ENCODE assay signal across 8 mouse cellular contexts in genomic region chr2:3712369-3713042, GRCm38 (mm10).
DNase-seq lines count a peak whose midpoint lies in the region; ATAC-seq and TF ChIP-seq lines count a peak whose summit lies in the region.

No protein-coding gene starts in this region.

- WGBS in lung, embryonic 16.5 days, result 39% methylated on average over 3 of the region's 3 CpGs
- 36% methylated on average over 3 of the region's 3 CpGs for WGBS in lung, adult 2 months
- 63% methylated on average over 3 of the region's 3 CpGs for WGBS in hindbrain, embryonic 15.5 days
- 66% methylated on average over 3 of the region's 3 CpGs for WGBS in neural tube, embryonic 15.5 days

- no peaks in the 10 kb centered on the region for H3K36me3 ChIP-seq in lung, embryonic 16.5 days (ENCODE audit: control insufficient read depth, insufficient read depth, low read length)
- no peaks in the 10 kb centered on the region for H3K36me3 ChIP-seq in hindbrain, embryonic 15.5 days
- no peaks in the 10 kb centered on the region for H3K36me3 ChIP-seq in neural tube, embryonic 15.5 days

- H3K4me3 ChIP-seq in lung, embryonic 16.5 days (ENCODE audit: low read length), result no peak overlapping the region
- no peak overlapping the region for H3K4me3 ChIP-seq in lung, adult 2 months (replicated peaks; ENCODE audit: extremely low read depth, low read depth, low read length)
- peak overlapping the region; percentile 92; the same call in 1 of the 2 replicates for H3K4me3 ChIP-seq in hindbrain, embryonic 15.5 days
- H3K4me3 ChIP-seq in neural tube, embryonic 15.5 days (replicated peaks), result no peak overlapping the region

- TF ChIP-seq POLR2A in lung, adult 2 months (IDR thresholded peaks at IDR 0.05; ENCODE audit: borderline replicate concordance, extremely low read depth, low read depth, low read length), result no peak

- no peak for TF ChIP-seq CTCF in lung, adult 2 months (IDR thresholded peaks at IDR 0.05; ENCODE audit: insufficient read depth, low read length)

- no peak overlapping the region; the same call in 1 of the 2 replicates for H3K27ac ChIP-seq in lung, embryonic 16.5 days (ENCODE audit: low read length)
- H3K27ac ChIP-seq in hindbrain, embryonic 15.5 days (replicated peaks), result 0 out of 2 replicates have a peak overlapping the region, but pooled peaks have one; percentile 77
- H3K27ac ChIP-seq in neural tube, embryonic 15.5 days (replicated peaks), result peak overlapping the region; percentile 84; the same call in 1 of the 2 replicates

- no peak overlapping the region for H3K9ac ChIP-seq in lung, embryonic 16.5 days (ENCODE audit: low read length)
- H3K9ac ChIP-seq in hindbrain, embryonic 15.5 days, result no peak overlapping the region
- no peak overlapping the region for H3K9ac ChIP-seq in neural tube, embryonic 15.5 days (replicated peaks)

- H3K9me3 ChIP-seq in lung, embryonic 16.5 days (ENCODE audit: control insufficient read depth, low read length), result no peaks in the 10 kb centered on the region
- H3K9me3 ChIP-seq in hindbrain, embryonic 15.5 days, result no peaks in the 10 kb centered on the region
- H3K9me3 ChIP-seq in neural tube, embryonic 15.5 days (replicated peaks), result no peaks in the 10 kb centered on the region

- peaks cover 18% of the 10 kb centered on the region; the same call in 1 of the 2 replicates for H3K4me1 ChIP-seq in lung, embryonic 16.5 days (replicated peaks; ENCODE audit: control insufficient read depth, insufficient read depth, low read length)
- no peaks in the 10 kb centered on the region for H3K4me1 ChIP-seq in lung, adult 2 months (ENCODE audit: control insufficient read depth, insufficient read depth, low read length)
- H3K4me1 ChIP-seq in hindbrain, embryonic 15.5 days (replicated peaks), result peaks cover 37% of the 10 kb centered on the region
- peaks cover 40% of the 10 kb centered on the region for H3K4me1 ChIP-seq in neural tube, embryonic 15.5 days

- peak; percentile 45 for DNase-seq in adrenal gland, adult 8-10 months
- DNase-seq in adrenal gland, postnatal 25 days, result no peak
- DNase-seq in lung, adult 2 months, result no peak
- DNase-seq in frontal cortex, postnatal 14 days (ENCODE audit: low spot score in 2 of 2), result no peak
- DNase-seq in right cerebral cortex, postnatal 4 days, result no peak

- peak; percentile 9; the same call in 1 of the 2 replicates for ATAC-seq in lung, embryonic 16.5 days (ENCODE audit: low read depth)
- 0 out of 2 replicates have a peak, but pooled peaks have one; percentile 4 for ATAC-seq in hindbrain, embryonic 15.5 days (ENCODE audit: low FRiP score, low read depth)
- ATAC-seq in neural tube, embryonic 15.5 days (ENCODE audit: low FRiP score), result peak; percentile 16; the same call in 1 of the 2 replicates

- peak overlapping the region; percentile 96; the same call in 1 of the 2 replicates for H3K4me2 ChIP-seq in lung, embryonic 16.5 days (ENCODE audit: low read depth, low read length)
- H3K4me2 ChIP-seq in hindbrain, embryonic 15.5 days, result peak overlapping the region; percentile 87
- peak overlapping the region; percentile 86; the same call in 1 of the 2 replicates for H3K4me2 ChIP-seq in neural tube, embryonic 15.5 days

- H3K27me3 ChIP-seq in lung, embryonic 16.5 days (ENCODE audit: control insufficient read depth, insufficient read depth, low read depth, low read length), result no peaks in the 10 kb centered on the region
- no peaks in the 10 kb centered on the region for H3K27me3 ChIP-seq in hindbrain, embryonic 15.5 days
- H3K27me3 ChIP-seq in neural tube, embryonic 15.5 days (replicated peaks), result no peaks in the 10 kb centered on the region
